Mouse (Mus musculus): ENCODE measurements around the gene Snph.
"Not testable (repeated sequence)": the region's sequence is repeated elsewhere in the genome, so short reads cannot be mapped to it uniquely, and the experiment has no call there.

Snph gene

GRCm38 (mm10) chr2:151632159-151632814 lies at the start of gene Snph:
Gene Snph, minus strand, starts transcription at chr2:151632593.
- peak; percentile 29 to 45 for DNase-seq (ENCODE audit: low spot score in 2 of 2)

- no peak for DNase-seq (ENCODE audit: low spot score in 2 of 2)
These were observed 43.8 kb upstream of the Snph start for GRCm38 (mm10) chr2:151676234-151676633.

GRCm38 (mm10) chr2:151670968-151671329 lies 38.6 kb upstream of the Snph start:
- DNase-seq (ENCODE audit: low spot score in 2 of 2): no peak

- DNase-seq (ENCODE audit: low spot score in 2 of 2): no peak
These were observed 37.9 kb upstream of the Snph start for GRCm38 (mm10) chr2:151670026-151670967.

GRCm38 (mm10) chr2:151668433-151668832 lies 36.0 kb upstream of the Snph start, which contains the start of gene Rad21l:
Gene Rad21l, minus strand, starts transcription at chr2:151668533.
- DNase-seq (ENCODE audit: low spot score in 2 of 2): no peak

GRCm38 (mm10) chr2:151652053-151652452 lies 19.7 kb upstream of the Snph start:
- no peak for DNase-seq (ENCODE audit: low spot score in 2 of 2)

GRCm38 (mm10) chr2:151636015-151636402 lies 3.6 kb upstream of the Snph start:
- DNase-seq (ENCODE audit: low spot score in 2 of 2): no peak

- no peak for DNase-seq (ENCODE audit: low spot score in 2 of 2)
These were observed 3.1 kb upstream of the Snph start for GRCm38 (mm10) chr2:151635362-151636014.

- no peak for DNase-seq (ENCODE audit: low spot score in 2 of 2)
These were observed 2.5 kb upstream of the Snph start for GRCm38 (mm10) chr2:151634903-151635302.

GRCm38 (mm10) chr2:151632982-151633381 lies 589 bp upstream of the Snph start:
- DNase-seq (ENCODE audit: low spot score in 2 of 2): no peak

DNA sequence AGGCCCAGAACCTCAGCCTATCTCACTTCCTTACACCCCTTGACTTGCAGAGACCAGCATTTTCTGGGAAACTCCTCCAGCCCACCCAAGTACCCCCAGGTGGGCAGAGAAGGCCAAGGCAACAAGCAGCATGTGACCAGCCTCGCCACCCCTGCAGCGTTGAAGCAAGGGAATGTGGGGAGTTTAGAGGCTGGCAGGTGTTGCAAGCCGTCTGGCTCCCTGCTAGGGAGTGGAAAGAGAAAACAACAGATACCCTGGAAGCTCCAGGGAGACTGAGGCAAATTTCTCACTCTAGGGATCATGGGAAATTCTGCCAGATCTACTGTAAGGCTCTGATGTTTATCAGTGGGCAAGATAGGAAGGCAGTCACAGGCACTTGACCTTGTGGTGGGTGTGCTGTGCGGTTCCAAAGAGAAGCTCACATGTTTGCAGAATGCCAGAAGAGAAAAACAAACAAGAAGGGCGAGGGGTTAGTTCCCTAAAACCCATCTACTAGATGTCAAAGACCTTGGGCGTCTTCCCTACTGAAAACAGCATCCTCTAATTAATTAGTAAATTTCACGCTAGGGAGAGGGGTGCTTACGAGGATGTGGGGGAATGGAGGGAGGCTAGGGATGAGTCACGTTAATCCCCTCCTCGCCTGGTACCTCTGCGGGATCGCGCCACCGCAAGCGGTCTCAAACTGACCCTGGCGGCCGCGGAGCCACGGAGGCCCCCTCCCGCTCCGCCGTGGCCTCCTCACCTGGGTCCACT lies 811 bp downstream of the Snph start:
- DNase-seq (ENCODE audit: low spot score in 2 of 2): no peak

- no peak for DNase-seq (ENCODE audit: low spot score in 2 of 2)
These were observed 3.1 kb downstream of the Snph start for GRCm38 (mm10) chr2:151629310-151629709.

DNA sequence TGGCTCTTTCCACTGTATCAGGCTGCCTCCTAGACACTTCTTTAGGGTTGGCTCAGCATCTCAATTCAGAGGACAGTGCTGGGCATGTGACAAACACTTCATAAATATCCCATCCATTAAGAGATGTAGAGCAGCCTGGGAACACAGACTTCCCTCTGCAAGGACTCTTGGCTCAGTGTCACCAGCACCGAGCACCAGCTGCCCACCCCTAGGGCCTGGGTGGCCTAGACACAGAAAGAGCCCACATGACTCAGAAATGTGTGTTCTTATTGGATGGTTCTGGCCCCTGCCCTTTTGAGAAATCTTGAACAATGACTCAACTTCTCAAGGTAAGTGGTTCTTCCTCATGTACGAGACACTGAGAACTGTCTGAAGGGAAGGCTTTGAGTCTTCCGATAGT lies 4.4 kb downstream of the Snph start:
- no peak for DNase-seq (ENCODE audit: low spot score in 2 of 2)

- DNase-seq (ENCODE audit: low spot score in 2 of 2): no peak
These were observed 6.1 kb downstream of the Snph start for GRCm38 (mm10) chr2:151626296-151626695.

DNA sequence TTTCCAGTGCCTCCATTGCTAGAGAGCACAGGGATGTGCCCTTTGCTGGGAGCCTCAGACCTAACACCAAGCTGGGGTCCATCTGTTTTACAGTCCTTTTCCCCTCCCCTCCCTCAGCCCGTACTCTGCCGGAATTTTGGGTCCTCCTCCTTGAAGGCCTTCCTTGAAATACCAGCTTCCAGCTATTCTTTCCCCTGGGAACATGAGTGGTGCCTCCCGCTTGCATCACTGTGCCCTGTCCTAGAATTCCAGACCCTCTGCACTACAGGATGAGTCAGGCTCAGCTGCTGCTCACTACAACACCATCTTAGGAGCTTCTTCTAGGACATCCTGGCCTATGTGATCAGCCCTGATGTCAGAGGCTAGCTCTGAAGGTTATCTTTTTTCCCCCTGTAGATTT lies 8.6 kb downstream of the Snph start:
- no peak for DNase-seq (ENCODE audit: low spot score in 2 of 2)

DNA sequence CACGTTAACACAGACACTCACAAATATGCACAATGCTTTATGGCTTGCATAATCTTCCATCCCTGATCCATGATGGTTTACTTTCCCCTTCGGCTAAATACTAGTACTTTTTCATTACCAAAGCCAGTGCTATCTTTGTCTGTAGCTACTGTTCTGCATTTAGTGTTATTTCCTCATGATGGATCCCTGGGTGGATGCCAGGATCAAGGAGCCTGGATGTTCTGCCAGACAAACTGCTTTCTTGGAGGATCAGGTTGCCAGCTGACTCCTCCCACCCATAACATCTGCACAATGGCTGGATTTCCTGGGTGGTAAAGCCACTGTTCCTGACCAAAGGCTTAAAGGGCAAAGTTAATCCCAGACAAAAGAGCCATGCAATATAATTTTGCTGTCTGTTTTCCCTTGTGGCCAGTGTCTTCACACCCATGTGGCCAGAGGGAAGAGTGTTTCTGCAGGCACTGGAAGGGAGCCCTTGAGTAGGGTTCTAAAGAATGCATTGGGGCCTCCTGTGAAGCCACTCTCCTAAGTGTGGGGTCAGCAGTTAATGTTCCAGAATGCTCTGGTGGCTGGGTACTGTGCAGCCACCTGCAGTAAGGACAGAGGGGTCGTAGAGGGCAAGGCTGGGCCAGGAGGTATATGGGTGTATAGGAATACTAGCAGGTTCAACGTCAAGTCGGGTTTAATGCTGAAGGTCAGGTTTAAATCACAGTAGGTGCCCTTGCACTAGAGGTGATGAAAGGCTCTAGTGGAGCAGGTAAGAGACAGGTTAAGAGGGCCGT lies 15.7 kb downstream of the Snph start:
- DNase-seq (ENCODE audit: low spot score in 2 of 2): no peak

DNA sequence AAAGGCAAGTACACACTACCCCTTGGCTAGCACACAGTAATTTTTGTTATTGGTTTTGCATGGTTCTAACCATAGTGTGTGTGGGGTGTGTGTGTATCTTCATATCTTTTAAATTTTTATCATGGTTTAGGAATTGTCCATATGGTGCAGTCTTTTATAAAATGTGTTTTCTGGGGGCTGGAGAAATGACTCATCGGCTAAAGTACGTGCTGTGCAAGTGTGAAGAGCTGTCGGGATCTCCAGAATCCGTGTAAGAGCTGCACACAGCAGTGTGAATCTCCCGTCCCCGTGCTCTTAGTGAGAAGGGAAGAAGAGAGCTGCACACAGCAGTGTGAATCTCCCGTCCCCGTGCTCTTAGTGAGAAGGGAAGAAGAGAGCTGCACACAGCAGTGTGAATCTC lies 16.6 kb downstream of the Snph start:
- not testable (repeated sequence) for DNase-seq (ENCODE audit: low spot score in 2 of 2)

GRCm38 (mm10) chr2:151609974-151610373 lies 22.4 kb downstream of the Snph start:
- no peak for DNase-seq (ENCODE audit: low spot score in 2 of 2)

DNA sequence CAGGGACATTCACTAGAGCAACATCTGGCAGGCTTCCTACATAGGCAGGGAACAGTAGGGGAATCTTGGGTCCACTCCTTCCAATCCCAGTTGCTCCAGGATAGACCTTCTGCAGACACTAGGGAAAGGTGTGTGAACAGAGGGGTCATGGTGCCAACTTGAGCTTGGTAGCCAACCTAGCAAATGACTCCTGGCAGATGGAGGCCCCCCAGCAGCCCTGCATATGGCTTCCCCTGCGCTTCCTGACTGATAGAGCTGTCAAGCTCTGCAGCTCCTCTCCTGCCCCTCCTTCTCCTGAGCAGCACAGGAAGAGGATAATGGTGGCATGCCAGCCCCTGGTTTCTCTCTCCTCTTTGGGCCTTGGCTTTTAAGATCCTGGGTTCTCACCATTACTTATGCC lies 24.0 kb downstream of the Snph start:
- no peak for DNase-seq (ENCODE audit: low spot score in 2 of 2)

- DNase-seq (ENCODE audit: low spot score in 2 of 2): peak in 1 of 2 experiments; percentile 9
These were observed 26.9 kb downstream of the Snph start for GRCm38 (mm10) chr2:151605437-151605987.

- DNase-seq (ENCODE audit: low spot score in 2 of 2): no peak
These were observed 28.8 kb downstream of the Snph start for GRCm38 (mm10) chr2:151603630-151604029.
